Mouse (Mus musculus) gastrocnemius, postnatal 4 days (tissue): ENCODE measurements at regions not wholly inside any gene's neighbourhood (a gene's known extent, or its start where the extent isn't known, plus 50 kb on each side); places are given as distances from the start of the nearest gene placed in this dataset.

Experiments used
- DNase-seq, 2 experiments: peaks; one replicate each; pipeline ENCODE4 v3.0.0; 2021 to 2022; ENCODE audit warnings: low spot score in 2 of 2, mixed read lengths in 2 of 2

DNA sequence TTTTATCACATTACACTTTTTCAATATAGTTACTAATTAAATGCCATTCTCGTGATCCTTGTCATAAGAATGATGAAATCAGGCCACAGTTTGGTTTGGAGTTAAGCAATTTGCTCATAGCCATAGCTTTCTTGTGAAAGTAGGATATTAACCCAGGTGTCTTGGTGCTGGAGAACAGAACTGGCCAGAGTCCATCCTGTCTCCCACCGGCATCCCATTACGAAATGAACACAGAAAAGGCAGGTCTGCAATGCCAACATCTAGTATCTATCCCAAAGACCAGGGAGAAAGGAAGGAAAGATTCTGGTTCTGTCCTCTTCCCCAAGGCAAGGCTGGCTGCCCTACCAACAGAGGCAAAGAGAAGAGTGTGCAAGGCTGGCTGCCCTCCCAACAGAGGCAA is 61.6 kb upstream of the Avpr1a start:
- no peak for DNase-seq

DNA sequence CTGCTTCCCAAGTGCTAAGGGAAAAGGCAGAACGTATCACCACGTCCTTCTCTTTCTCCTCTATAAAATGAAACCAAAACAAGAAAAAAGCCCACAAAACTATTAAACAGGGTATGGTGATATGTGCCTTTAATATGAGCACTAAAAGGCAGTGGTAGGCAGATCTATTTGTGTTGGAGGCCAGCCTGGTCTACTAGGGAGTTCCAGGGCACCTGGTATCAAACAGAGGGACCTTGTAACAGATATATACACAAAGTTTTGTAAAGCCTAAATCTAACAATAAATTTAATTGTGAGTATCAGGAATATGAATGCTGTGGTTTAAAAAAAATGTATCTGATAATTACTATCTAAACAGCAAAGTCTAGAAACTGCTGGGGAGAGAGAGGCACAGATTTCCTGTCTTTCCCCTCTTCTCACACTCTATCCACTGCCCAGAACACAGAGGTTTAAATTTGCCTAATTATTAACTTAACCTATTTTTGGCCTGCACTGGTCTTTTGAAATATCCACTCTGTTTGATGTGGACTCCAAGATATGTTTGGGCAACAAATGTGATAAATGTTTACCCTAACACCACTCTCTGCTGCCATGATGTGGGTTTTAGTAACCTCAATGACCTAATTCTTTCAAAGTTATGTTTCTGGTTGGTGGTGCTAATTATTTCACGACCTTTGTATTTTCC is 68.5 kb upstream of the Avpr1a start:
- DNase-seq: no peak

DNA sequence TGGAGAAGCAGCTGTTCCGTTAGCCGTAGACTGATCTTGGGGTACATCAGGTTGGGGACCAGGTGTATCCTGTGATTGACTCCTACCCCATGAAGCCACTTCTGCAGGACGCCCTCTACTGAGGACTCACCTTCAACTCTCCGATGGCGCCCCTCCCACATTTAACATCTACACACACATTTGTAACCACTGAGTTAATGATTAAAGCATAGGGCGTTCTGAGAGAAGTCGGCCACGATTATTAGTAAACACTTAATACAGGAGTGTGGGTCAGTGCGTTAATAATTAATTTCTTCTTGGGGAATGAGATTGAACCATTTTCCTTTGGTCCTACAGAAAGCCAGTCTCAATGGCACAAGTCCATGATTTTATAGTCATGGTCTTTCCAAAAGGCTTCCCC is 105.0 kb upstream of the Avpr1a start:
- peak in 1 of 2 experiments; percentile 4 for DNase-seq

DNA sequence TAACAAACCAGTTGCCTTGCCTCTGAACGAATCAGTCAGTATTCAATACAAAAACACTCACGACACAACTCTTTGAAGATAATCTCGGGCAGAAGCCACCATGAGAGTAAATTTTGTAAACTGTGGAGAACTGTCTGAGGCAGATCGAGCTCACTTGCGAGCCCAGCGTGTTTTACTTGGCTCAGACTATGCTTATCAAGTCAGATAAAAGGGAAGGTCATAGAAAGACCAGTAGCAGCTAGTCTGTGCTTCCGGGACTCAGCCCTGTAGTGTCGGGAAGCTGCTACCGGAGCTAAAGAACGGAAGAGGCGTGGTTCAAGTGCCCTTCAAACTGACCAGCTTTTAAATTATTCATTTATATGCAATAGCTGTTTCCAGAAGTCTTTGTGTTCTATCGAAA is 105.9 kb upstream of the Avpr1a start:
- DNase-seq: peak in 1 of 2 experiments; percentile 2

DNA sequence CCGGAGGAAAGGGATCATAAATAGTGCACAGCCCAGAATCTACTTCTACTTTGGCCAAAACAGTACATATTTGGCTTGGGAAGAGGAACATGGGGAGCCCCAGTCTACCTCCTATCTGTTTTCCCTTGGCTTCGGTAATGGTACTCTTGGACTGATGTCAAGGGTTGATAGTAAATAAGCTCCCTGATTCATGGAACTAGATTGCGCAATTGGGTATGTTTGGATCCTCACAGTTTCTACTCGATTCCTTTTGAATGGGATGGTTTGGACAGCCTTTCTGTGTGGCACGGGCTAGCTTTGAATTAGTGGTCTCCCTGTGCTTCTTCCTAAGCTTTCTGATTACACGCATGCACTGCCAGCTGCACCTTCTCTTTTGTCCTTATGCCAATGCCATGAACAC is 121.4 kb upstream of the Avpr1a start:
- no peak for DNase-seq

DNA sequence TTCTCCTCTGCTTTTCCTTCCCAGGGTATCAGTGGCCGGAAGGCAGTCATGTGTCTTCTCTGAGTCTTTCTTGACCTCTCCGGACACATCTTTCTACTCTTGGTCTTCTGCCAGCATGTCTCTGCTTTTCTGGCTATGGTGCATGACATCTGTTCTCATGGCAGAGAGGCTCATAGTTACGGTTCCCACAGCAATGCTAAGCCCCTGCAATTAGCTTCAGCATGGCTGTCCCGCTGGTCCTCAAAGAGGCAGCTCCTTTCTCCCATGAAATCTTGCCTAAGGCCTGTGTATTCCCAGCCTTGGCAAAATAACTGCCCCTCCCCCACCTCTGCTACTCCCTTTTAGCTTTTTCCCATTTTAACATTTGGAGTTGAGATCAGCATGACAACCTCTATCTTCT is 129.4 kb upstream of the Avpr1a start:
- DNase-seq: peak in 1 of 2 experiments; percentile 20

DNA sequence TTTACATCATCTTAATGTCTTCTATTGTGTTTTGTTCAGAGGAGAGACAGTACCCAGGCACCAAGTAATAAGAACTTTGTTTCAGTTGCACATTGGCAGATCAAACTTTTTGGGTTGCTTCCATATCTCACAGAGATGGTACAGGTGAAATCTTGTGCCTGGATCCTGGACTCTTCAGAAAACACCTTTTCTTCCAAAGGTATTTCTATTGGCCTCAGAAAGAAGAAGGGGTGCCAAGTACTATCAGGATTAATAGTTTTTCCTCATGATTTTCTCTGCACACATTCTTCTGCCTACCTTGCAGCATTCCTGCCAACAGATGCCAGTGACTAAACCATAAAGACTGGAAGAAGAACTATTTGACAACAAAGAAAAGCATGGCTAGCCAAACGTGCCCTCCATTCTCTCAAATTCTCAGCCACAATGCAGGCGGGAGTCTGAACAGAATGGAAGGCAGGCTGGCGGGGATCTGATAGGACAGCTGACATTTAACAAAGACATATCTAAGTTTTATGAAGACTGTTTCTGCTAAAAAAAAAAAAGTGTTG is 137.6 kb upstream of the Avpr1a start:
- DNase-seq: no peak

DNA sequence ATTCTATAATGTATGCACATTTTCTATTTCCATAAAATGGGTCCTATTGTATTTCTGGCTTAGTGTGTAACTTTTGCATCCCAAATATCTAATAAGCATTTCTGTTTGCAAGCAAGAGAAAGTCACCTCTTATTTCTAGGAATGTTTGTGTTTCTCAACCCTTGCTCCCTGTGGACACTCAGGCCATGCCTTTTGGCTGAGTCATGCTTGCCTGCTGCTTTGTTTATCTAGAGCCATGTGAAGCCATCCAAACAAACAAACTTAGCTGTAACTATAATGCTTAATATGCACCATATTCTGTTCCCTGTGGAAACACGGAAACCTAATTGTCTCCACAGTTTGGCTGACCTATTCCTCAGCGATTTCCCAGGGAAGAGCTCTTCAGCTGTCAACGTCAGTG is 139.6 kb upstream of the Avpr1a start:
- no peak for DNase-seq

DNA sequence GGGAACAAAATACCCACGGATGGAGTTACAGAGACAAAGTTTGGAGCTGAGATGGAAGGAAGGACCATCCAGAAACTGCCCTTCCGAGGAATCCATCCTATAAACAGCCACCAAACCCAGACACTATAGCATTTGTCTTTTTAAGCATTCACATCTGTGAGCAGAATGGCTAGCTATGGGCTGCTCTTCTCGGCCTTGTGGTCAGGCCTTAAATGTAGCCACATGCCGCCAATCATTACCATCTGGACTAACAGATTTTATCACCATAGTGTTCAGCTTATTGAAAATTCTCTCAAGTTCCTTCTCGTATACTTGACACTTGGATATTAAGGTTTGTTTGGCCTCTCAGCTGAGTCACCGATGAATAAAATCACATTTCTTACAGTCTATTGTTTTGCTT is 146.0 kb upstream of the Avpr1a start:
- no peak for DNase-seq

DNA sequence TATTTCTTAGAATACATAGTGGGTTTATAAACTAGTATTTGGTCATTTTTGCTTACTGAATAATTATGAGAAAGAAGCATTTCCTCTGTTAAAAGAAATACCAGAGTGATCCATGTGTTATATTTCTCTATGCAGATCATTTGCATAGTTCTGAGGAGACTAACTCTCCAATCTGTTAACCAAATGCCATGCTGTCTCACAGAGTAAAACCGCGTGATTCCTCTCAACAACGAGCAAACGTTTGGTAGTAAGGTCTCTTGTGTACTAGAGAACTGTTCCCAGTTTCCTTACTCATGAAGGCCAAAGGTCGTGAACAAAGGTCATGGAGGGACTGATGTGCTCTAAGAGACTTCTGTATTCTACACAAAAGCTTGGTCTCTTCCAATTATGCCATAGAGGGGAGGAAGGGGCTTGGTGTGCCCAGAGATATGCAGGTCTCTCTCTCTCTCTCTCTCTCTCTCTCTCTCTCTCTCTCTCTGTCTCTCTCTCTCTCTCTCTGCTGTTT is 152.3 kb upstream of the Avpr1a start:
- DNase-seq: no peak

DNA sequence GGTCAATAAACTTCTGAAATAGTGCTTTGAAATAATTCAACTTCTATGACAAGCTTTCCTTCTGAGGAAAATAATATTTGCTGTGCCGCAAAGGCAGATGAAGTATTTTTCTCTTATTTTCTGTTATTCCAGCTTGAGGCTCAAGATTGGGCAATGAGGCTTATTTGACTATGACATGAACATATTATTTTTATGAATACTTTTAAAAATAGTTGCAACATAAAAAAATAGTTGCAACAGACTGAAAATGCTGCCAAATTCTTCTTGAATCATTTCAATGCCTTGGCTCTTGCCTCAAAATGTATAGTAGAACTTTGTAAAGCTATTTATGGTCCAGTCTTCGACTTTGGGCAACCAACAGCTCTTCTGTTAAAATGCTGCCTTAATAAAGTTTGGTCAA is 156.7 kb upstream of the Avpr1a start:
- DNase-seq: no peak

DNA sequence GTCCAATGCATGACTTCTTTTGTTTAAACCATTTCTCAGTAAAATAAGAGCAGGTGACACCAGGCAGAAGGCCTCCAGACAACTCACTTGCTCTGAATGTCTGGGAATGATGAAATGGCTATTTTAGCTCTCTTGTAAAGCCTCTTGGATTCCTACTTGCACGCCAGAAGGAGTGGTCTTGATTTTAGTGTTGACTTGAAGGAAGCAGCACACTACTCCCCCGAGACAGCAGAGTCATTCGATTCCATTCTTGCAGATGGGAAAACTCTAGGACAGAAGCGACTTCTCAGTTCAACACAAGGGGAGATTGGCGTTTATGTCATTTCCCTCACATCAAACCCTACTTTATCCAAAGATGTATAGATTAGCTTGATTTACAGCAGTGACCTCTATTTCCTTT is 157.2 kb upstream of the Avpr1a start:
- DNase-seq: peak in 1 of 2 experiments; percentile 17

DNA sequence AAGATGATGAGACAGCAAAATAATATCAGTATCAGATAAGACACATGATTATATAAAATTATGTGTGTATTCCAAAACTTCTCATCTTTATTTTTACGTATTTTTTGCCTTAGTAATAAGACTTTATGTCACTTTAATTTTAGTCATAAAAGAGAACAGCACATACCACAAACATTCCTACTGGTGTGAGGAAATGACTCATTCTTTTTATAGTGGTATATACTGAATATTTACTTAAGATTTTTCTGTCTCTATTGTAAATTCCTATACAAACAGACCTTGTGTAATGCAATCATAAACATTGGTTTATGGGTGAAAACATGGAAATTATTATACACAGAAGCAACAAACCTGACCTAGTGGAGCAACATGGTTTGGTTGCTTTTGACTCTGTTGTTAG is 173.4 kb upstream of the Avpr1a start:
- DNase-seq: no peak

DNA sequence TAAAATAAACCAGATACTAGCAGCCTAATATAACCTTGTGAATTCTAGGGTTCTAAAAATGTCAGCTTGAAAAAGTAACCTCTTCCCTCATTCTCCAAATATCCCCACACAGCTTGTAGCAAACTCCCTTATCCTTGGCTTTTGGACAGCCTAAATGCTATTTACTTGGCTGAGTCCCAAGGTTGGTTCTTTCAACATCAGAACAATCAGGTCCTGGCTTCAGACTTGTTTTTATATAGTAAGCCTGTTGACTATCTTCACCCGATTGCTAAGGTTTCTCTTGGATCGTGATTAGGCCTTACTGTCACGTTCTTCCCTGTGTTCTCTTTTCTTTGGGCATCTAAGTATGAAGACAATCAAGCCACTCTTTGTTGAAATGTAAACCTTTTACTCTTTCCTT is 174.1 kb upstream of the Avpr1a start:
- DNase-seq: no peak

DNA sequence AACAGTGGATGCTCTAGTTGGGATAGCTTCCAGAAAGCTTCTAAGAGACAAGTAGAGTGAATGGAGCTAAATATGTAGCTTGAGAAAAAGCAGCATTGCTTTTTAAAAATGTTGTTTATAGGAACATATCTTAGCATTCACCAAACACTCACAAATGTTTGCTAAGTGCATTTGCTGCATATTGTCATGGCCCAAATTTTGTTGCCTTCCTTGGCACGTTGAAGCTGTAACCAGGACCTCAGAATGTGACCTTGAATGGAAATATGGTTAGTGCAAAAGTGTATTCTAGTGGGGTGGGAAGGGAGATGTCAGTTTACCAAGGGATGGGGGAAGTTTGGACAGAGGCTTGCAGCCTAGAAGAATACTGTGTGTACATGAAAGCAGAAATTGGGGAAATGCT is 166.9 kb upstream of the Rxylt1 start:
- DNase-seq: no peak

DNA sequence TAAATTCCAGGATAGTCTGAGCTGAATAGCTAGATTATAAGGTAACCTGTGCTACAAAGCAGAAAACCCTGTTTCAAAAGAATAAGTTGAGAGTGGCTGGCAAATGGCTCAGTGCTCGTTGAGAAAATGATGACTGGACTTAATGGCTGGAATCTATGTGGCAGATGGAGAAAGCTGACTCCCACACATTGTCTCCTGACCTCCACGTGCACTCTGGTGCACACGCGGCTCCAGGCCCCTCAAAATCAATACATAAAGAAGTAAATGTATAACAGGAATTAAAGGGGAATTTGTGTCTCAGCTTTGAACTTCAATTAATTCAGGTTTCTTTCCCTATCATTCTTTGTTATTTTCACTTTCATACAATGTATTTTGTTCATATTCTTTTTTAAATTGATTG is 162.2 kb upstream of the Rxylt1 start:
- no peak for DNase-seq

DNA sequence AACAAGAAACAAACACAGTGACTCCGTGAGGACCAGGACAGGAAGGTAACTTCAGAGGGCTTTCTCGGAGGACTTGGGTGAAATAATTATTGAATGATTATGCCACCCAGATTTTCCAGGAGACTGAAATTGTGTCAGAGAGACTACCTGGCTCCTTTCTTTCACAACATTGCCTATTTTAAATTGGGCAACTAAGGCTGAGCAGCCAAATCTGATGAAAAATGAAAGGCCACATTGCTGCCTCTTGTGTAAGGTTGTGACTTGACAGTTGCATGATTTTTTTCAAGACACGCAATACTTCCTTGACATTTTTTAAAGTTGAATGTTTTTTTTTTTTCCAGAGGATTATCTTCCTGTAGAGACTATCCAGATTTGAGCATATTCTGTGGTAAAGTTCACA is 161.5 kb upstream of the Rxylt1 start:
- DNase-seq: no peak

DNA sequence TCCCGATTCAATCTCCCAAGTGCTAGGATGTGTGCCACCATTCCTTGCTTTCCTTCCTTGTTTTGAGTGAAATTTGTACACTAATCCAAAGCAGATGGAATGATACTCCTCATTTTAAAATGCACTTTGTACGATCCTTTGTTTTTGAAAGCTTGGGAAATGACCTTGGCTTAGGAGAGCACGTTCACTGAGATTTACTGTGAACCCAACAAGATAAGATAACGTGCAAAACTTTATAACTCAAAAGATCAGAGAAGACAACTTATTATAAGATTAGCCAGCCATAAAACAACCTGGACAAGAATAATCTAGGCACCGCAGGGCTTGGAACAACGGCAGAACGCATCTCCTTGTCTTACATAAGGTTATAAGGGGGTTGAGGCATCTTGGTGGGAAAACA is 134.6 kb upstream of the Rxylt1 start:
- no peak for DNase-seq

DNA sequence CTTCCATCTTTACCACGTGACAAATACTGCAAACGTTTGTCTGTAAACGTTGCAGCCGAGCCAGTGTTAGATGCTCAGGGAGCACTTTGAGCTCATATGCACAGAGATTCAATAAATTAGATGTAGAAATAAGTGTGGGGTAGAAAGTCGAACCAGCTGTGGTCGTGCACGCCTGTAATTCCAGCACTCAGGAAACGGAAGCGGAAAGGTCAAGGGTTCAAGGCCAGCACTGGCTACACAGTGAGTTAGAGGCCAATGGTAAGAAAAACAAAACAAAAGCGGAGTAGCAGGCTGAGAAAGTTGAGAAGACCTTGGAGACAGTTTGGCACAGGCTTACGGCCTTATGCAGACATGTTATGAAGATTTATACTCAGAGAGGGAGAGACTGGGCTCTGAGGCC is 133.6 kb upstream of the Rxylt1 start:
- DNase-seq: no peak

DNA sequence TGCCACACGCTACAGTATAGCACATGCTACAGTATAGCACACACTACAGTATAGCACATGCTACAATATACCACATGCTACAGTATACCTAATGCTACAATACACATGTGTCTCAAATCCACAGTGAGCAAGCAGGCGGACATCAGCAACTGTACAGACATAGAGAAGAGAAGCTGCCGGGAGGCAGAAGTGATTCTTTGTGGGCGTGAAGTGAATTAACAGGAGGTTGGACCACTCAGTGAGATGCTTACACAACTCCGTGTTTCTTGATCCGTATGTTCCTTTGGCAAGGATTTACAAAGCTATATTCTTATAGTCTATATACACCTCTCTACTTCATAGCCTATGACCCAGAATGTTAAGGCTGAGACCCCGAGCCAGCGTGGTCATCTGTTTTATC is 128.5 kb upstream of the Rxylt1 start:
- no peak for DNase-seq

DNA sequence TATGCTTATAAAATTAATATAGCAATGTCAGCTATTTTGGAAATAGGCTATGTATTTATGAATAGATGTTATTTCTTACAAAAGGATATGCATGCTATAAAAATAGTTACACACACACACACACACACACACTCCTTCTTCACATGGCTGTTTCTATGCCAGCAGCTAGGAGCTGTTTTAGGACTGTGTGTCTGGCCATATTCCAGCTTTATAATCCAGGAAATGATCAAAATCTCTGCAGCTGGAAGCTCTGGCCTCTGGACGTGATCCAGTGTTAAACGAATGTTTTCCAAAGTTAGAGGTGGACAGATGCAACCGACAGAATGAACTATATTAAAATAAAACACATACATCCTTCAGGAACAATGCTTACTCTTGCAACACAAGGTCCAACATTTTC is 125.9 kb upstream of the Rxylt1 start:
- DNase-seq: peak in 1 of 2 experiments; percentile 27

DNA sequence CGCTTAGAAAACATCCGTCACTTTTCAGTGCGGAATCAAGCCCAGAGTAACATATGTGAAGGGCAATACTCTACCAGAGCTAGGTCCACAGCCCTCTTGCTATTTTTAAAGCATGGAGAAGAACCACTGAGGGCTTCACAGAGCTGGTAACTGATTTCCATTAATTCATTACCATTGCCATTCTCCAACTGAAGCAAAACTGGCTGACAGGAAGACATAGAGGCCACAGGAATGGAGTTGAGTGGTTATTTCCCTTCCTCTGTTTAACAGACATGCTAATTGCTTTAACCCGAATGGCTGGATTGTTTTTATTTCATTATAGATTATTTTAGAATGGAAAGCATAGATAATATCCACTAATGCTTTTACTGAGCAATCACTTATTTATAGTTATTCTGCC is 120.4 kb upstream of the Rxylt1 start:
- no peak for DNase-seq

DNA sequence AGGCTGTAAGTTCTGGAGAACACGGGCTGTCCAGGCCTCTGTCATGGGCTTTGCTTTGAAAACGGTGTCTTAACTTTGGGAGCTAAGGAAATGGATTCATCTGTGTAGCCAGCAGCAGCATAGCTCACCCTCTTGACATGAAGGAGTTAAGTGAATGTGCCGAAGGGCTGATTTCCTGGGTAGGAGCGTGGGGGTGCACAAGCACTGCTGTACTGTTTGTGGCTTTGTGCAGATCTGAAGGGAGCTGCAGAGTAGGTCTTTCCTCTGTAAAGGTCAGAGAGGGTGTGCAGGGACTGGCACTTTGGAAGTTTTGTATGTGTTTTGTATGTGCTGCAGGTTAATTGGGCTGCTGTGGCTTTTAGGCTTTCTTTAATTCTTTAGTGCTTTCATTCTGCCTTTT is 102.6 kb upstream of the Rxylt1 start:
- DNase-seq: no peak
